Mouse (Mus musculus) MEL (cell line): ENCODE measurements around the gene Akap5.

Source experiments
- EP300 ChIP-seq, 2 experiments: IDR thresholded peaks; 2 replicates each; pipeline ENCODE4 v1.6.1; 2011; ENCODE audit warnings: improper control_type of control experiment in 2 of 2, low read length in 2 of 2, low read depth in 1 of 2, mild to moderate bottlenecking in 1 of 2
- HCFC1 ChIP-seq: IDR thresholded peaks from 2 replicates; pipeline ENCODE4 v1.6.1; 2012; ENCODE audit warnings: low read depth, mild to moderate bottlenecking, inconsistent platforms, low read length, improper control_type of control experiment, moderate library complexity
- POLR2A ChIP-seq, 2 experiments: IDR thresholded peaks; 2 replicates each; pipeline ENCODE4 v1.6.1; 2011 to 2012; ENCODE audit warnings: low read length in 2 of 2, mild to moderate bottlenecking in 2 of 2, control low read depth in 1 of 2, improper control_type of control experiment in 1 of 2, low read depth in 1 of 2, moderate library complexity in 1 of 2; ENCODE audit not compliant: control insufficient read depth in 1 of 2, insufficient read depth in 1 of 2, poor library complexity in 1 of 2
- TAL1 ChIP-seq: IDR thresholded peaks from 2 replicates; pipeline ENCODE4 v1.6.1; 2012; ENCODE audit warnings: mild to moderate bottlenecking, inconsistent platforms, low read length, moderate library complexity, mixed read lengths
- TCF12 ChIP-seq: IDR thresholded peaks from 2 replicates; pipeline ENCODE4 v1.6.1; 2014; ENCODE audit warnings: low read depth, mild to moderate bottlenecking, inconsistent platforms, low read length, improper control_type of control experiment, moderate library complexity

GRCm38 (mm10) chr12:76305107-76305506 is 19.6 kb upstream of the Akap5 start:
- TF ChIP-seq EP300 (IDR thresholded peaks at IDR 0.05; ENCODE audit: low read depth in 1 of 2, low read length in 2 of 2) (no peak), POLR2A (IDR thresholded peaks at IDR 0.05; ENCODE audit: control insufficient read depth in 1 of 2, insufficient read depth in 1 of 2, low read depth in 1 of 2, low read length in 2 of 2, poor library complexity in 1 of 2) (no peak), TCF12 (no peak), TAL1 (no peak), HCFC1 (no peak)
